Mouse (Mus musculus) erythroblast, embryonic 14.5 days (primary cell): ENCODE data around the gene Samsn1.

Experiments
- GATA1 ChIP-seq: IDR thresholded peaks from 2 replicates; pipeline ENCODE4 v1.6.1; 2012; ENCODE audit warnings: low read length, inconsistent platforms, mixed read lengths
- TAL1 ChIP-seq: IDR thresholded peaks from 3 replicates; pipeline ENCODE4 v1.6.1; 2012; ENCODE audit warnings: low read length, inconsistent platforms, mixed read lengths

- no peak for TF ChIP-seq GATA1
- TF ChIP-seq TAL1 = no peak
These were observed 128.6 kb downstream of the Samsn1 start for GRCm38 (mm10) chr16:75893470-75893869.
